Mouse (Mus musculus): Measurements from ENCODE around the gene Ptgds. TPM values are rescaled to one million over a fixed set of nuclear protein-coding genes. Genes with fewer than 3 reads are reported as not detected.

Gene Ptgds
- polyA plus RNA-seq, 1 experiment from 2014 or later: 10.2 TPM

GRCm38 (mm10) chr2:25432326-25433098 lies 37.3 kb downstream of the Ptgds start:
- no peaks in the 10 kb centered on the region for H3K9me3 ChIP-seq
- no peak overlapping the region for H3K27ac ChIP-seq
- no peaks in the 10 kb centered on the region for H3K36me3 ChIP-seq
- peaks cover 13% of the 10 kb centered on the region for H3K27me3 ChIP-seq
- WGBS: 67% methylated on average over 11 of the region's 11 CpGs
- no peak overlapping the region for H3K4me3 ChIP-seq
- 0 out of 2 replicates have a peak, but pooled peaks cover 3% of the 10 kb centered on the region for H3K4me1 ChIP-seq
- no peak for ATAC-seq (ENCODE audit: borderline replicate concordance, extremely low read depth, low FRiP score, low TSS enrichment)
- H3K9ac ChIP-seq: no peak overlapping the region
- no peak overlapping the region for H3K4me2 ChIP-seq

GRCm38 (mm10) chr2:25431308-25431855 lies 38.5 kb downstream of the Ptgds start:
- no peak for ATAC-seq (ENCODE audit: borderline replicate concordance, extremely low read depth, low FRiP score, low TSS enrichment)
- 74% methylated on average over 6 of the region's 6 CpGs for WGBS

GRCm38 (mm10) chr2:25430395-25431233 lies 39.2 kb downstream of the Ptgds start:
- Histone ChIP-seq H3K4me1 (0 out of 2 replicates have a peak, but pooled peaks cover 3% of the 10 kb centered on the region), H3K4me3 (no peak overlapping the region), H3K9me3 (no peaks in the 10 kb centered on the region), H3K4me2 (no peak overlapping the region), H3K9ac (no peak overlapping the region), H3K27me3 (peaks cover 24% of the 10 kb centered on the region), H3K27ac (no peak overlapping the region), H3K36me3 (no peaks in the 10 kb centered on the region)
- 63% methylated on average over 17 of the region's 17 CpGs for WGBS
- ATAC-seq (ENCODE audit: borderline replicate concordance, extremely low read depth, low FRiP score, low TSS enrichment): no peak

More at GRCm38 (mm10) chr2:25431308-25431855, 38.5 kb downstream of the Ptgds start:
- peaks cover 17% of the 10 kb centered on the region for H3K27me3 ChIP-seq
- H3K36me3 ChIP-seq: no peaks in the 10 kb centered on the region
- H3K4me1 ChIP-seq: 0 out of 2 replicates have a peak, but pooled peaks cover 3% of the 10 kb centered on the region
- H3K4me2 ChIP-seq: no peak overlapping the region
- no peak overlapping the region for H3K4me3 ChIP-seq
- H3K27ac ChIP-seq: no peak overlapping the region
- H3K9ac ChIP-seq: no peak overlapping the region
- no peaks in the 10 kb centered on the region for H3K9me3 ChIP-seq

- no peak overlapping the region for H3K27ac ChIP-seq
- peaks cover 34% of the 10 kb centered on the region for H3K27me3 ChIP-seq
- 0 out of 2 replicates have a peak, but pooled peaks cover 3% of the 10 kb centered on the region for H3K4me1 ChIP-seq
- no peaks in the 10 kb centered on the region for H3K9me3 ChIP-seq
- H3K9ac ChIP-seq: no peak overlapping the region
- no peak for ATAC-seq (ENCODE audit: borderline replicate concordance, extremely low read depth, low FRiP score, low TSS enrichment)
- H3K36me3 ChIP-seq: no peaks in the 10 kb centered on the region
- WGBS: 61% methylated on average over 5 of the region's 5 CpGs
- peak overlapping the region; percentile 97 for H3K4me2 ChIP-seq
- H3K4me3 ChIP-seq: 0 out of 2 replicates have a peak overlapping the region, but pooled peaks have one; percentile 2
Observed at GRCm38 (mm10) chr2:25429435-25430180, 40.2 kb downstream of the Ptgds start.

GRCm38 (mm10) chr2:25428442-25429236 lies 41.2 kb downstream of the Ptgds start, which contains the start of gene Abca2:
Gene Abca2, plus strand, starts transcription at chr2:25428703.
- Histone ChIP-seq H3K4me2 (peak within 1 kb of the TSS; percentile 97), H3K36me3 (no peaks in the 10 kb centered on the region), H3K4me1 (0 out of 2 replicates have a peak, but pooled peaks cover 3% of the 10 kb centered on the region), H3K27ac (0 out of 2 replicates have a peak within 1 kb of the TSS, but pooled peaks have one; percentile 38), H3K9ac (peak within 1 kb of the TSS; percentile 65), H3K9me3 (no peaks in the 10 kb centered on the region), H3K4me3 (peak within 1 kb of the TSS; percentile 61), H3K27me3 (peaks cover 38% of the 10 kb centered on the region)
- peak; percentile 87 for ATAC-seq (ENCODE audit: borderline replicate concordance, extremely low read depth, low FRiP score, low TSS enrichment)
- 1% methylated on average over 65 of the region's 89 CpGs for WGBS

- no peak overlapping the region for H3K4me2 ChIP-seq
- no peak for ATAC-seq (ENCODE audit: borderline replicate concordance, extremely low read depth, low FRiP score, low TSS enrichment)
- H3K36me3 ChIP-seq: no peaks in the 10 kb centered on the region
- peaks cover 51% of the 10 kb centered on the region for H3K27me3 ChIP-seq
- H3K4me3 ChIP-seq: no peak overlapping the region
- no peak overlapping the region for H3K9ac ChIP-seq
- no peaks in the 10 kb centered on the region for H3K9me3 ChIP-seq
- no peak overlapping the region for H3K27ac ChIP-seq
- WGBS: 77% methylated on average over 5 of the region's 5 CpGs
- 0 out of 2 replicates have a peak, but pooled peaks cover 3% of the 10 kb centered on the region for H3K4me1 ChIP-seq
Observed at GRCm38 (mm10) chr2:25427256-25427655, 42.6 kb downstream of the Ptgds start.

- no peaks in the 10 kb centered on the region for H3K36me3 ChIP-seq
- ATAC-seq (ENCODE audit: borderline replicate concordance, extremely low read depth, low FRiP score, low TSS enrichment): no peak
- no peak overlapping the region for H3K27ac ChIP-seq
- H3K27me3 ChIP-seq: peaks cover 51% of the 10 kb centered on the region
- H3K4me2 ChIP-seq: no peak overlapping the region
- 0 out of 2 replicates have a peak, but pooled peaks cover 3% of the 10 kb centered on the region for H3K4me1 ChIP-seq
- H3K9ac ChIP-seq: no peak overlapping the region
- no peaks in the 10 kb centered on the region for H3K9me3 ChIP-seq
- no peak overlapping the region for H3K4me3 ChIP-seq
- WGBS: 31% methylated on average over 5 of the region's 5 CpGs
Observed at GRCm38 (mm10) chr2:25426721-25427191, 43.1 kb downstream of the Ptgds start.

- peaks cover 51% of the 10 kb centered on the region for H3K27me3 ChIP-seq
- 0 out of 2 replicates have a peak, but pooled peaks cover 3% of the 10 kb centered on the region for H3K4me1 ChIP-seq
- no peak overlapping the region for H3K4me2 ChIP-seq
- no peaks in the 10 kb centered on the region for H3K9me3 ChIP-seq
- whole genome bisulfite sequencing: 42% methylated on average over 27 of the region's 27 CpGs
- no peak overlapping the region for H3K4me3 ChIP-seq
- ATAC-seq (ENCODE audit: borderline replicate concordance, extremely low read depth, low FRiP score, low TSS enrichment): no peak
- no peaks in the 10 kb centered on the region for H3K36me3 ChIP-seq
- H3K27ac ChIP-seq: no peak overlapping the region
- H3K9ac ChIP-seq: no peak overlapping the region
Observed at GRCm38 (mm10) chr2:25425481-25425880, 44.4 kb downstream of the Ptgds start.

- Histone ChIP-seq H3K4me1 (no peaks in the 10 kb centered on the region), H3K27me3 (peaks cover 39% of the 10 kb centered on the region), H3K27ac (no peak overlapping the region), H3K9me3 (no peaks in the 10 kb centered on the region), H3K4me2 (no peak overlapping the region), H3K36me3 (no peaks in the 10 kb centered on the region), H3K4me3 (no peak overlapping the region), H3K9ac (no peak overlapping the region)
- no peak for ATAC-seq (ENCODE audit: borderline replicate concordance, extremely low read depth, low FRiP score, low TSS enrichment)
- 14% methylated on average over 1 of the region's 1 CpGs for WGBS
Observed at GRCm38 (mm10) chr2:25423626-25424025, 46.2 kb downstream of the Ptgds start.

GRCm38 (mm10) chr2:25422587-25423410 lies 47.0 kb downstream of the Ptgds start, which contains the start of gene Fut7:
Gene Fut7, plus strand, starts transcription at chr2:25423267.
- 53% methylated on average over 17 of the region's 17 CpGs for WGBS
- Histone ChIP-seq H3K9me3 (no peaks in the 10 kb centered on the region), H3K4me2 (no peak within 1 kb of the TSS), H3K27me3 (peaks cover 39% of the 10 kb centered on the region), H3K27ac (no peak within 1 kb of the TSS), H3K36me3 (no peaks in the 10 kb centered on the region), H3K4me3 (no peak within 1 kb of the TSS), H3K9ac (no peak within 1 kb of the TSS), H3K4me1 (no peaks in the 10 kb centered on the region)
- ATAC-seq (ENCODE audit: borderline replicate concordance, extremely low read depth, low FRiP score, low TSS enrichment): peak; percentile 13; the same call in 1 of the 2 replicates
